Mouse (Mus musculus): ENCODE data around the gene Gcgr. TPM values are rescaled to one million over a fixed set of nuclear protein-coding genes. Genes with fewer than 3 reads are reported as not detected.
"Not testable (repeated sequence)": the region's sequence is repeated elsewhere in the genome, so short reads cannot be mapped to it uniquely, and the experiment has no call there.

Gene Gcgr
- polyA plus RNA-seq, 1 experiment from 2014 or later = 0.76 TPM

GRCm38 (mm10) chr11:120509940-120510339 is 20.6 kb upstream of the Gcgr start:
- ATAC-seq = no peak
- Histone ChIP-seq H3K9ac (replicated peaks; ENCODE audit: low read depth) (no peak overlapping the region), H3K27me3 (replicated peaks; ENCODE audit: insufficient read depth, low read length) (no peaks in the 10 kb centered on the region), H3K4me1 (ENCODE audit: insufficient read depth, low read depth, low read length) (peaks cover 6% of the 10 kb centered on the region; the same call in 1 of the 2 replicates), H3K36me3 (ENCODE audit: insufficient read depth, low read length) (no peaks in the 10 kb centered on the region), H3K4me2 (replicated peaks; ENCODE audit: low read depth, low read length) (peak overlapping the region; percentile 54; the same call in 1 of the 2 replicates), H3K4me3 (ENCODE audit: low read depth, low read length) (no peak overlapping the region), H3K27ac (ENCODE audit: low read length) (peak overlapping the region; percentile 77), H3K9me3 (ENCODE audit: low read length) (no peaks in the 10 kb centered on the region)
- WGBS = 36% methylated on average over 4 of the region's 4 CpGs
- no peak for DNase-seq (ENCODE audit: low spot score)
- no peak for TF ChIP-seq CTCF (IDR thresholded peaks at IDR 0.05)
- no peak for TF ChIP-seq EP300 (IDR thresholded peaks at IDR 0.05)

GRCm38 (mm10) chr11:120510375-120511030 is 20.0 kb upstream of the Gcgr start:
- ATAC-seq (no peak), DNase-seq (ENCODE audit: low spot score) (peak; percentile 64)
- peak overlapping the region; percentile 38; the same call in 1 of the 2 replicates for H3K9ac ChIP-seq (replicated peaks; ENCODE audit: low read depth)
- H3K4me2 ChIP-seq (replicated peaks; ENCODE audit: low read depth, low read length) = peak overlapping the region; percentile 54
- 8% methylated on average over 16 of the region's 16 CpGs for WGBS
- TF ChIP-seq CTCF (IDR thresholded peaks at IDR 0.05) (no peak), EP300 (IDR thresholded peaks at IDR 0.05) (no peak)
- peaks cover 6% of the 10 kb centered on the region; the same call in 1 of the 2 replicates for H3K4me1 ChIP-seq (ENCODE audit: insufficient read depth, low read depth, low read length)
- no peaks in the 10 kb centered on the region for H3K27me3 ChIP-seq (replicated peaks; ENCODE audit: insufficient read depth, low read length)
- no peaks in the 10 kb centered on the region for H3K36me3 ChIP-seq (ENCODE audit: insufficient read depth, low read length)
- peak overlapping the region; percentile 77 for H3K27ac ChIP-seq (ENCODE audit: low read length)
- peak overlapping the region; percentile 20 for H3K4me3 ChIP-seq (ENCODE audit: low read depth, low read length)
- no peaks in the 10 kb centered on the region for H3K9me3 ChIP-seq (ENCODE audit: low read length)

GRCm38 (mm10) chr11:120512790-120513453 is 17.6 kb upstream of the Gcgr start:
- no peaks in the 10 kb centered on the region for H3K36me3 ChIP-seq (ENCODE audit: insufficient read depth, low read length)
- WGBS = 30% methylated on average over 6 of the region's 6 CpGs
- no peaks in the 10 kb centered on the region for H3K9me3 ChIP-seq (ENCODE audit: low read length)
- no peak overlapping the region for H3K9ac ChIP-seq (replicated peaks; ENCODE audit: low read depth)
- DNase-seq (ENCODE audit: low spot score) = no peak
- no peak overlapping the region for H3K4me3 ChIP-seq (ENCODE audit: low read depth, low read length)
- peaks cover 6% of the 10 kb centered on the region; the same call in 1 of the 2 replicates for H3K4me1 ChIP-seq (ENCODE audit: insufficient read depth, low read depth, low read length)
- no peaks in the 10 kb centered on the region for H3K27me3 ChIP-seq (replicated peaks; ENCODE audit: insufficient read depth, low read length)
- ATAC-seq = no peak
- H3K27ac ChIP-seq (ENCODE audit: low read length) = no peak overlapping the region
- no peak for TF ChIP-seq EP300 (IDR thresholded peaks at IDR 0.05)
- no peak overlapping the region for H3K4me2 ChIP-seq (replicated peaks; ENCODE audit: low read depth, low read length)

- not testable (repeated sequence) for H3K27me3 ChIP-seq (replicated peaks; ENCODE audit: insufficient read depth, low read length); H3K4me3 ChIP-seq (ENCODE audit: low read depth, low read length); H3K27ac ChIP-seq (ENCODE audit: low read length); H3K9me3 ChIP-seq (ENCODE audit: low read length); H3K4me2 ChIP-seq (replicated peaks; ENCODE audit: low read depth, low read length); ATAC-seq; DNase-seq (ENCODE audit: low spot score); H3K36me3 ChIP-seq (ENCODE audit: insufficient read depth, low read length); H3K9ac ChIP-seq (replicated peaks; ENCODE audit: low read depth)
- 83% methylated on average over 2 of the region's 2 CpGs for WGBS
- H3K4me1 ChIP-seq (ENCODE audit: insufficient read depth, low read depth, low read length) = peaks cover 11% of the 10 kb centered on the region
Measured at GRCm38 (mm10) chr11:120514262-120514661, 16.2 kb upstream of the Gcgr start.

- Histone ChIP-seq H3K4me2 (replicated peaks; ENCODE audit: low read depth, low read length) (no peak overlapping the region), H3K9me3 (ENCODE audit: low read length) (no peaks in the 10 kb centered on the region), H3K36me3 (ENCODE audit: insufficient read depth, low read length) (no peaks in the 10 kb centered on the region), H3K4me1 (ENCODE audit: insufficient read depth, low read depth, low read length) (peaks cover 12% of the 10 kb centered on the region), H3K27ac (ENCODE audit: low read length) (no peak overlapping the region), H3K27me3 (replicated peaks; ENCODE audit: insufficient read depth, low read length) (no peaks in the 10 kb centered on the region), H3K9ac (replicated peaks; ENCODE audit: low read depth) (no peak overlapping the region), H3K4me3 (ENCODE audit: low read depth, low read length) (no peak overlapping the region)
- 17% methylated on average over 17 of the region's 17 CpGs for WGBS
- TF ChIP-seq CTCF (IDR thresholded peaks at IDR 0.05) (peak; percentile 100), EP300 (IDR thresholded peaks at IDR 0.05) (no peak)
- peak; percentile 92 for DNase-seq (ENCODE audit: low spot score)
- ATAC-seq = peak; percentile 60
Measured at GRCm38 (mm10) chr11:120515611-120516010, 14.9 kb upstream of the Gcgr start.

DNA sequence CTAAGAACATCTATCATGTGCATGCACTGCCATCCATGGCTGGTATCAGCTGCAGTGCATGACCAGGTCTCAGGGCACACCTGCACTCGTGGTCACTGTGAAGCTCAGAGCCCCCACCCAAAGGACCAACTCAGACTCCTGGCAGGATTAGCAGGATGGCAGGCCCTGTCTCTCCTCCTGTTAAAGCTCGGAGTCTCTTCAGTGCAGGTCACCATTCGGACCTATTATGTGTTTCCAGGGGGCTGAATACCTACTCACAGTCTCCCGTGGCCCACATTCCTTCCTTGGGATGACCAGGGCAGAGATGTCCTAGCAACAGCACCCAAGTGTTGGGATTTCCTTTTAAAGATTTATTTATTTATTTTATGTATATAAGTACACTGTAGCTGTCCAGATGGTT is 13.4 kb upstream of the Gcgr start:
- H3K9me3 ChIP-seq (ENCODE audit: low read length) = no peaks in the 10 kb centered on the region
- H3K4me3 ChIP-seq (ENCODE audit: low read depth, low read length) = no peak overlapping the region
- ATAC-seq = no peak
- H3K36me3 ChIP-seq (ENCODE audit: insufficient read depth, low read length) = no peaks in the 10 kb centered on the region
- H3K4me2 ChIP-seq (replicated peaks; ENCODE audit: low read depth, low read length) = no peak overlapping the region
- WGBS = 69% methylated on average over 4 of the region's 4 CpGs
- TF ChIP-seq EP300 (IDR thresholded peaks at IDR 0.05) = no peak
- no peak for DNase-seq (ENCODE audit: low spot score)
- H3K4me1 ChIP-seq (ENCODE audit: insufficient read depth, low read depth, low read length) = peaks cover 12% of the 10 kb centered on the region
- H3K27me3 ChIP-seq (replicated peaks; ENCODE audit: insufficient read depth, low read length) = no peaks in the 10 kb centered on the region
- H3K27ac ChIP-seq (ENCODE audit: low read length) = no peak overlapping the region
- no peak overlapping the region for H3K9ac ChIP-seq (replicated peaks; ENCODE audit: low read depth)

Measured in lung, postnatal 0 days (tissue).